Mouse (Mus musculus) thymus, adult 2 months (tissue): Measurements from ENCODE around the gene Atg9b.

Experiments
- CTCF ChIP-seq: fragments of 200-500 bp; IDR thresholded peaks from 2 replicates; pipeline ENCODE4 v1.5.1; 2012; ENCODE audit warnings: mild to moderate bottlenecking, control low read depth, low read length, moderate library complexity, borderline replicate concordance; ENCODE audit not compliant: control insufficient read depth, poor library complexity, insufficient read depth; ENCODE audit errors: extremely low read depth
- POLR2A ChIP-seq: fragments of 200-500 bp; IDR thresholded peaks from 2 replicates; pipeline ENCODE4 v1.6.1; 2012; ENCODE audit warnings: mild to moderate bottlenecking, low read length, control low read depth, moderate library complexity; ENCODE audit not compliant: control insufficient read depth, poor library complexity, insufficient read depth; ENCODE audit errors: extremely low read depth

- TF ChIP-seq CTCF (no peak), POLR2A (no peak)
These were observed 13.2 kb downstream of the Atg9b start for GRCm38 (mm10) chr5:24378700-24379099.
